8 mouse cellular contexts compared by ENCODE assay signal in genomic region chr4:76450351-76451018, GRCm38 (mm10).
DNase-seq lines count a peak whose midpoint lies in the region; ATAC-seq and TF ChIP-seq lines count a peak whose summit lies in the region.

No protein-coding gene starts in this region.

- H3K36me3 ChIP-seq in erythroblast, embryonic 14.5 days (ENCODE audit: control insufficient read depth): no peaks in the 10 kb centered on the region
- H3K36me3 ChIP-seq in intestine, postnatal 0 days (ENCODE audit: control insufficient read depth, insufficient read depth): no peaks in the 10 kb centered on the region
- H3K36me3 ChIP-seq in liver, embryonic 13.5 days: no peaks in the 10 kb centered on the region
- H3K36me3 ChIP-seq in neural tube, embryonic 12.5 days: no peaks in the 10 kb centered on the region
- H3K36me3 ChIP-seq in thymus, adult 2 months (ENCODE audit: control insufficient read depth, insufficient read depth, low read length): no peaks in the 10 kb centered on the region

- H3K4me1 ChIP-seq in erythroblast, embryonic 14.5 days (ENCODE audit: control insufficient read depth): no peaks in the 10 kb centered on the region
- H3K4me1 ChIP-seq in intestine, postnatal 0 days (replicated peaks; ENCODE audit: control insufficient read depth, insufficient read depth, low read length): no peaks in the 10 kb centered on the region
- H3K4me1 ChIP-seq in liver, embryonic 13.5 days (replicated peaks): no peaks in the 10 kb centered on the region
- no peaks in the 10 kb centered on the region for H3K4me1 ChIP-seq in neural tube, embryonic 12.5 days
- no peaks in the 10 kb centered on the region for H3K4me1 ChIP-seq in thymus, adult 2 months (replicated peaks; ENCODE audit: control insufficient read depth, insufficient read depth, low read length)

- peaks cover 38% of the 10 kb centered on the region for H3K27me3 ChIP-seq in erythroblast, embryonic 14.5 days (ENCODE audit: control insufficient read depth)
- no peaks in the 10 kb centered on the region for H3K27me3 ChIP-seq in intestine, postnatal 0 days (replicated peaks; ENCODE audit: control insufficient read depth, insufficient read depth, low read length)
- peaks cover 44% of the 10 kb centered on the region for H3K27me3 ChIP-seq in liver, embryonic 13.5 days
- no peaks in the 10 kb centered on the region for H3K27me3 ChIP-seq in neural tube, embryonic 12.5 days (replicated peaks)
- peaks cover 7% of the 10 kb centered on the region; the same call in 1 of the 2 replicates for H3K27me3 ChIP-seq in thymus, adult 2 months (ENCODE audit: control insufficient read depth, insufficient read depth, low read length)

- H3K4me2 ChIP-seq in intestine, postnatal 0 days (replicated peaks; ENCODE audit: low read depth): peak overlapping the region; percentile 95
- H3K4me2 ChIP-seq in liver, embryonic 13.5 days: peak overlapping the region; percentile 65
- peak overlapping the region; percentile 79 for H3K4me2 ChIP-seq in neural tube, embryonic 12.5 days (replicated peaks)

- no peaks in the 10 kb centered on the region for H3K9me3 ChIP-seq in erythroblast, embryonic 14.5 days (ENCODE audit: control insufficient read depth, low read length)
- no peaks in the 10 kb centered on the region for H3K9me3 ChIP-seq in intestine, postnatal 0 days (ENCODE audit: control insufficient read depth)
- H3K9me3 ChIP-seq in liver, embryonic 13.5 days (replicated peaks): no peaks in the 10 kb centered on the region
- H3K9me3 ChIP-seq in neural tube, embryonic 12.5 days: no peaks in the 10 kb centered on the region

- no peak for TF ChIP-seq CTCF in intestine, postnatal 0 days (IDR thresholded peaks at IDR 0.05; ENCODE audit: low read depth)
- TF ChIP-seq CTCF in thymus, adult 2 months (IDR thresholded peaks at IDR 0.05; ENCODE audit: borderline replicate concordance, control insufficient read depth, extremely low read depth, insufficient read depth, low read length, poor library complexity): no peak

- WGBS in intestine, postnatal 0 days: 2% methylated on average over 33 of the region's 34 CpGs
- under 1% methylated on average over 32 of the region's 34 CpGs for WGBS in liver, embryonic 13.5 days (ENCODE audit: insufficient replicate concordance)
- under 1% methylated on average over 34 of the region's 34 CpGs for WGBS in neural tube, embryonic 12.5 days
- 4% methylated on average over 34 of the region's 34 CpGs for WGBS in thymus, adult 2 months

- peak; percentile 34 for DNase-seq in gastrocnemius, postnatal 25 days
- no peak for DNase-seq in liver, embryonic 13.5 days
- DNase-seq in thymus, adult 2 months: no peak

- H3K9ac ChIP-seq in intestine, postnatal 0 days (ENCODE audit: low read depth, low read length): peak overlapping the region; percentile 83
- peak overlapping the region; percentile 62; the same call in 1 of the 2 replicates for H3K9ac ChIP-seq in liver, embryonic 13.5 days
- H3K9ac ChIP-seq in neural tube, embryonic 12.5 days: peak overlapping the region; percentile 96

- H3K27ac ChIP-seq in intestine, postnatal 0 days (ENCODE audit: low read depth, low read length): peak overlapping the region; percentile 83
- peak overlapping the region; percentile 47; the same call in 1 of the 2 replicates for H3K27ac ChIP-seq in liver, embryonic 13.5 days
- peak overlapping the region; percentile 90 for H3K27ac ChIP-seq in neural tube, embryonic 12.5 days
- no peak overlapping the region for H3K27ac ChIP-seq in thymus, adult 2 months (ENCODE audit: control insufficient read depth, insufficient read depth, low read length)

- TF ChIP-seq POLR2A in thymus, adult 2 months (IDR thresholded peaks at IDR 0.05; ENCODE audit: control insufficient read depth, extremely low read depth, insufficient read depth, low read length, poor library complexity): no peak

- ATAC-seq in erythroblast, adult 5-6 weeks (replicated peaks; ENCODE audit: low FRiP score, poor library complexity, severe bottlenecking): no peak
- ATAC-seq in common myeloid progenitor, adult 5-6 weeks (replicated peaks; ENCODE audit: low read depth, poor library complexity, severe bottlenecking): peak; percentile 39; the same call in 1 of the 2 replicates
- peak; percentile 70 for ATAC-seq in intestine, postnatal 0 days
- 0 out of 2 replicates have a peak, but pooled peaks have one; percentile 48 for ATAC-seq in liver, embryonic 13.5 days (ENCODE audit: low read depth)
- ATAC-seq in neural tube, embryonic 12.5 days (ENCODE audit: low FRiP score, low read depth): peak; percentile 88

- peak overlapping the region; percentile 51 for H3K4me3 ChIP-seq in erythroblast, embryonic 14.5 days (replicated peaks)
- peak overlapping the region; percentile 80 for H3K4me3 ChIP-seq in intestine, postnatal 0 days (ENCODE audit: low read depth, low read length)
- peak overlapping the region; percentile 60 for H3K4me3 ChIP-seq in liver, embryonic 13.5 days (replicated peaks)
- H3K4me3 ChIP-seq in neural tube, embryonic 12.5 days: peak overlapping the region; percentile 81
- no peak overlapping the region for H3K4me3 ChIP-seq in thymus, adult 2 months (ENCODE audit: control insufficient read depth, insufficient read depth, low read length)
